Mouse (Mus musculus) frontal cortex, adult 2 months (tissue): ENCODE measurements around the gene Scrn1. TPM values are rescaled to one million over a fixed set of nuclear protein-coding genes. Genes with fewer than 3 reads are reported as not detected.
A peak's percentile ranks its signal among the peaks of the same experiment; 100 is the strongest.

Experiments used
- DNase-seq, 2 experiments: peaks; one replicate each; pipeline ENCODE4 v3.0.0; 2022; ENCODE audit warnings: low spot score in 1 of 2; ENCODE audit errors: extremely low spot score in 1 of 2
- polyA plus RNA-seq: library from polyadenylated mRNA; depleted of rRNA; stranded (reverse); fragments of >200 nt; gene quantifications from 2 replicates; pipeline ENCODE4 v1.2.3, GENCODE M21; 2012; rRNA removed

Gene Scrn1
- polyA plus RNA-seq, 1 experiment = 121 TPM

- no peak for DNase-seq
Observed at GRCm38 (mm10) chr6:54481390-54482112, 84.7 kb downstream of the Scrn1 start.

GRCm38 (mm10) chr6:54478646-54479324 lies 87.5 kb downstream of the Scrn1 start:
- peak in 1 of 2 experiments; percentile 47 for DNase-seq

GRCm38 (mm10) chr6:54475926-54476667 lies 90.2 kb downstream of the Scrn1 start:
- peak; percentile 75 to 83 for DNase-seq

GRCm38 (mm10) chr6:54472846-54473715 lies 93.2 kb downstream of the Scrn1 start:
- DNase-seq = no peak

GRCm38 (mm10) chr6:54471866-54472265 lies 94.4 kb downstream of the Scrn1 start:
- no peak for DNase-seq

- peak in 1 of 2 experiments; percentile 47 for DNase-seq
Observed at GRCm38 (mm10) chr6:54467371-54467770, 98.9 kb downstream of the Scrn1 start.

- DNase-seq = no peak
Observed at GRCm38 (mm10) chr6:54464926-54465325, 101.4 kb downstream of the Scrn1 start.

GRCm38 (mm10) chr6:54463701-54464458 lies 102.4 kb downstream of the Scrn1 start:
- DNase-seq = no peak

- DNase-seq = no peak
Observed at GRCm38 (mm10) chr6:54462766-54463165, 103.5 kb downstream of the Scrn1 start.

- peak; percentile 53 to 79 for DNase-seq
Observed at GRCm38 (mm10) chr6:54460915-54461671, 105.2 kb downstream of the Scrn1 start.

- no peak for DNase-seq
Observed at GRCm38 (mm10) chr6:54460172-54460914, 105.9 kb downstream of the Scrn1 start.

GRCm38 (mm10) chr6:54459661-54460060 lies 106.6 kb downstream of the Scrn1 start:
- DNase-seq = no peak

Other genes with a start within 250 kb of the Scrn1 start
- 0.95 and 1.2 TPM in 2 replicates for gene Prr15, start 240.7 kb downstream of the Scrn1 start, polyA plus RNA-seq
- 81.9 and 82.1 TPM in 2 replicates for gene Wipf3, start 136.9 kb downstream of the Scrn1 start, polyA plus RNA-seq
- 7.6 and 8.0 TPM in 2 replicates for gene Plekha8, start 28.6 kb upstream of the Scrn1 start, polyA plus RNA-seq
- 12.7 and 13.7 TPM in 2 replicates for gene Fkbp14, start 30.8 kb upstream of the Scrn1 start, polyA plus RNA-seq
- gene Mturn, start 115.1 kb upstream of the Scrn1 start, polyA plus RNA-seq = 43.9 and 45.4 TPM in 2 replicates